Mouse (Mus musculus): ENCODE data around the gene Map3k3.

DNA sequence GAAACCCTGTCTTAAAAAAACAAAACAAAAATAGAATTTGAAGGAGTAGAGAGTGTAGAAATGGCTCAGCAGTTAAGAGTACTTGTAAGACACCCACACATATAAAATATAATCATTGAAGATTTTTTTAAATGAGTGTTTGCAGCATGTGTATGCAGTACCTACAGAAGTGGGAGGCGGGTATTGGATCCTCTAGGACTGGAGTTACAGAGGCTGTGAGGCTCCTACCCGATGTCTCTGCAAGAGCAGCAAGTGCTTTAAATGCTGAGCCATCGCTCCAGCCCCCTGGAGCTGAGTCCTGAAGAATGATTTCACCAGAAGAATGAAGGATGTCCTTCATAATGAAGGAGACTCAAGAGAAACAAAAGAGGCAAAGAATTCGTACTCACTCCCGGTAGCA lies 20.7 kb upstream of the Map3k3 start:
- no peak for TF ChIP-seq POLR2A (IDR thresholded peaks at IDR 0.05; ENCODE audit: low read depth, low read length)
- TF ChIP-seq CTCF (conservative IDR thresholded peaks at IDR 0.05; ENCODE audit: insufficient read depth, insufficient read length, low read depth, low read length): no peak

Data from kidney, adult 2 months (tissue).